Mouse (Mus musculus) CH12.LX (cell line): ENCODE results near the gene P3h3. TPM values are rescaled to one million over a fixed set of nuclear protein-coding genes. Genes with fewer than 3 reads are reported as not detected.
"Not testable (repeated sequence)": the region's sequence is repeated elsewhere in the genome, so short reads cannot be mapped to it uniquely, and the experiment has no call there.

Experiments used
- DNase-seq: peaks from one replicate; pipeline ENCODE4 v3.0.0-alpha.2; 2013; ENCODE audit errors: extremely low read depth
- H3K27ac ChIP-seq: 2 replicates; pipeline ENCODE4 v1.5.1; 2012; ENCODE audit warnings: low read depth, mild to moderate bottlenecking, control low read depth, moderate library complexity; ENCODE audit not compliant: insufficient read depth
- H3K27me3 ChIP-seq: replicated peaks from 2 replicates; pipeline ENCODE3; 2012; ENCODE audit warnings: inconsistent platforms
- H3K36me3 ChIP-seq, 2 experiments: replicated peaks in 1 of 2; 2 replicates each; pipeline versions ENCODE3 to v1.6.1; 2012; ENCODE audit warnings: inconsistent platforms in 1 of 2, low read length in 1 of 2, mild to moderate bottlenecking in 1 of 2, mixed read lengths in 1 of 2, moderate library complexity in 1 of 2; ENCODE audit not compliant: control insufficient read depth in 1 of 2, insufficient read depth in 1 of 2
- H3K4me1 ChIP-seq, 2 experiments: 2 replicates each; pipeline ENCODE4 v1.6.1; 2012; ENCODE audit warnings: inconsistent platforms in 1 of 2, moderate library complexity in 1 of 2; ENCODE audit not compliant: insufficient read depth in 2 of 2, control insufficient read depth in 1 of 2
- H3K4me2 ChIP-seq: 2 replicates; pipeline ENCODE4 v1.6.1; 2012; ENCODE audit warnings: low read depth, mild to moderate bottlenecking, control low read depth; ENCODE audit not compliant: poor library complexity, insufficient read depth, severe bottlenecking
- H3K4me3 ChIP-seq, 3 experiments: fragments of 150-350 bp in 1 of 3; sonication (generic) in 1 of 3; replicated peaks in 1 of 3; 2 replicates each; pipeline versions ENCODE3 to v1.5.1; 2011 to 2012; ENCODE audit warnings: low read depth in 2 of 3, low read length in 2 of 3, mild to moderate bottlenecking in 2 of 3, moderate library complexity in 2 of 3, control low read depth in 1 of 3, improper control_type of control experiment in 1 of 3, inconsistent platforms in 1 of 3, mixed read lengths in 1 of 3; ENCODE audit not compliant: poor library complexity in 1 of 3
- H3K79me2 ChIP-seq: replicated peaks from 2 replicates; pipeline ENCODE4 v1.6.1; 2012; ENCODE audit warnings: mild to moderate bottlenecking, moderate library complexity; ENCODE audit not compliant: control insufficient read depth, poor library complexity, insufficient read depth, severe bottlenecking; ENCODE audit errors: extremely low read depth
- H3K9ac ChIP-seq: 2 replicates; pipeline ENCODE4 v1.6.1; 2012; ENCODE audit warnings: low read depth, mild to moderate bottlenecking, control low read depth, moderate library complexity; ENCODE audit not compliant: insufficient read depth
- H3K9me3 ChIP-seq: replicated peaks from 2 replicates; pipeline ENCODE3; 2012; ENCODE audit warnings: low read length, inconsistent platforms, mixed read lengths
- BHLHE40 ChIP-seq: IDR thresholded peaks from 2 replicates; pipeline ENCODE4 v1.6.1; 2011; ENCODE audit warnings: mild to moderate bottlenecking, low read depth, low read length, improper control_type of control experiment
- CHD1 ChIP-seq: IDR thresholded peaks from 2 replicates; pipeline ENCODE4 v1.6.1; 2012; ENCODE audit warnings: low read depth, low read length, improper control_type of control experiment, inconsistent platforms
- CHD2 ChIP-seq: IDR thresholded peaks from 2 replicates; pipeline ENCODE4 v1.6.1; 2011; ENCODE audit warnings: low read length, improper control_type of control experiment
- E2F4 ChIP-seq: IDR thresholded peaks from 2 replicates; pipeline ENCODE4 v1.6.1; 2011; ENCODE audit warnings: low read depth, low read length, improper control_type of control experiment; ENCODE audit not compliant: insufficient replicate concordance
- EP300 ChIP-seq: IDR thresholded peaks from 2 replicates; pipeline ENCODE4 v1.6.1; 2011; ENCODE audit warnings: low read length, improper control_type of control experiment
- ETS1 ChIP-seq: conservative IDR thresholded peaks from 2 replicates; pipeline ENCODE4 v1.6.1; 2012; ENCODE audit warnings: low read depth, mild to moderate bottlenecking, inconsistent platforms, low read length, improper control_type of control experiment, moderate library complexity
- HCFC1 ChIP-seq: IDR thresholded peaks from 2 replicates; pipeline ENCODE4 v1.6.1; 2012; ENCODE audit warnings: low read depth, mild to moderate bottlenecking, inconsistent platforms, low read length, improper control_type of control experiment
- IRF4 ChIP-seq: IDR thresholded peaks from 2 replicates; pipeline ENCODE4 v1.6.1; 2014; ENCODE audit warnings: low read depth, mild to moderate bottlenecking, inconsistent platforms, low read length, improper control_type of control experiment
- JUN ChIP-seq: IDR thresholded peaks from 2 replicates; pipeline ENCODE4 v1.6.1; 2011; ENCODE audit warnings: low read depth, mild to moderate bottlenecking, low read length, improper control_type of control experiment, moderate library complexity; ENCODE audit not compliant: insufficient read depth
- JUND ChIP-seq: conservative IDR thresholded peaks from 2 replicates; pipeline ENCODE4 v1.6.1; 2011; ENCODE audit warnings: low read depth, low read length, improper control_type of control experiment
- KAT2A ChIP-seq: IDR thresholded peaks from 2 replicates; pipeline ENCODE4 v1.6.1; 2012; ENCODE audit warnings: low read length, improper control_type of control experiment, inconsistent platforms; ENCODE audit not compliant: insufficient replicate concordance
- MAFK ChIP-seq: IDR thresholded peaks from 2 replicates; pipeline ENCODE4 v1.6.1; 2011; ENCODE audit warnings: low read length, improper control_type of control experiment; ENCODE audit not compliant: insufficient replicate concordance
- MAX ChIP-seq: IDR thresholded peaks from 2 replicates; pipeline ENCODE4 v1.6.1; 2011; ENCODE audit warnings: low read length, improper control_type of control experiment
- MAZ ChIP-seq: IDR thresholded peaks from 2 replicates; pipeline ENCODE4 v1.6.1; 2012; ENCODE audit warnings: low read depth, mild to moderate bottlenecking, inconsistent platforms, low read length, improper control_type of control experiment, moderate library complexity
- MEF2A ChIP-seq: IDR thresholded peaks from 2 replicates; pipeline ENCODE4 v1.6.1; 2014; ENCODE audit warnings: low read depth, mild to moderate bottlenecking, inconsistent platforms, low read length, improper control_type of control experiment, borderline replicate concordance
- MXI1 ChIP-seq: IDR thresholded peaks from 2 replicates; pipeline ENCODE4 v1.6.1; 2011; ENCODE audit warnings: mild to moderate bottlenecking, low read depth, low read length, improper control_type of control experiment
- NELFE ChIP-seq: IDR thresholded peaks from 2 replicates; pipeline ENCODE4 v1.6.1; 2011; ENCODE audit warnings: low read depth, low read length, improper control_type of control experiment
- PAX5 ChIP-seq: IDR thresholded peaks from 2 replicates; pipeline ENCODE4 v1.6.1; 2012; ENCODE audit warnings: low read length, inconsistent platforms, mixed read lengths
- RAD21 ChIP-seq: IDR thresholded peaks from 2 replicates; pipeline ENCODE4 v1.6.1; 2011; ENCODE audit warnings: low read depth, mild to moderate bottlenecking, low read length, improper control_type of control experiment, moderate library complexity
- TBP ChIP-seq: conservative IDR thresholded peaks from 2 replicates; pipeline ENCODE4 v1.6.1; 2011; ENCODE audit warnings: low read depth, low read length, improper control_type of control experiment
- TCF12 ChIP-seq: IDR thresholded peaks from 2 replicates; pipeline ENCODE4 v1.6.1; 2014; ENCODE audit warnings: low read depth, mild to moderate bottlenecking, inconsistent platforms, low read length, improper control_type of control experiment
- UBTF ChIP-seq: IDR thresholded peaks from 2 replicates; pipeline ENCODE4 v1.6.1; 2012; ENCODE audit warnings: low read depth, mild to moderate bottlenecking, inconsistent platforms, low read length, improper control_type of control experiment, moderate library complexity
- ZC3H11A ChIP-seq: IDR thresholded peaks from 2 replicates; pipeline ENCODE4 v1.6.1; 2012; ENCODE audit warnings: low read depth, mild to moderate bottlenecking, inconsistent platforms, low read length, improper control_type of control experiment
- ZMIZ1 ChIP-seq: IDR thresholded peaks from 2 replicates; pipeline ENCODE4 v1.6.1; 2012; ENCODE audit warnings: low read depth, mild to moderate bottlenecking, inconsistent platforms, low read length, improper control_type of control experiment
- ZNF384 ChIP-seq: IDR thresholded peaks from 2 replicates; pipeline ENCODE4 v1.6.1; 2012; ENCODE audit warnings: low read depth, low read length, improper control_type of control experiment, inconsistent platforms
- dilution Hi-C: fragments of 300-500 bp; cut with MboI; formaldehyde crosslinking; loops from 2 replicates; pipeline ENCODE4 v1.14.3; 2020; ENCODE audit warnings: low sequenced_read_pairs; ENCODE audit not compliant: extremely low pct_unique_long_range_greater_than_20kb, extremely low pct_ligation_motif_present
- in situ Hi-C: fragments of 300-500 bp; cut with MboI; formaldehyde crosslinking; loops from 3 replicates; pipeline ENCODE4 v1.14.3; 2019; ENCODE audit warnings: low sequenced_read_pairs, low pct_ligation_motif_present, low pct_unique_long_range_greater_than_20kb, mixed read lengths
- polyA plus RNA-seq: library from polyadenylated mRNA; unstranded; fragments of >175 nt; gene quantifications from 2 replicates; pipeline ENCODE4 v1.2.1, GENCODE M21; 2012; ENCODE audit warnings: low read depth; ENCODE audit not compliant: insufficient read length
- total RNA-seq, 2 experiments: library from RNA; depleted of rRNA; stranded (reverse); fragments of 300-350 nt in 1 of 2; fragments of >200 nt in 1 of 2; gene quantifications; 2 replicates each; pipeline ENCODE4 v1.2.3; 2012 to 2014

P3h3 gene
- total and polyA plus RNA-seq, 3 experiments: 0.31 to 0.34 TPM; not detected in 1

GRCm38 (mm10) chr6:124811701-124812560 lies 45.6 kb downstream of the P3h3 start:
- Histone ChIP-seq H3K4me2 (peak overlapping the region; percentile 68), H3K79me2 (peaks cover 23% of the 10 kb centered on the region), H3K4me1 (peaks cover 5 to 38% of the 10 kb centered on the region in 2 experiments), H3K27ac (no peak overlapping the region), H3K27me3 (no peaks in the 10 kb centered on the region), H3K36me3 (peaks cover 43 to 78% of the 10 kb centered on the region in 2 experiments), H3K4me3 (peak overlapping the region; percentile 73 to 97 (median 82)), H3K9me3 (no peaks in the 10 kb centered on the region), H3K9ac (peak overlapping the region; percentile 95)
- no peak for DNase-seq
- no peak for TF ChIP-seq CHD1
- TF ChIP-seq MAX: no peak
- no peak for TF ChIP-seq IRF4
- TF ChIP-seq MAZ: no peak
- TF ChIP-seq NELFE: no peak
- no peak for TF ChIP-seq UBTF
- no peak for TF ChIP-seq MXI1
- in situ Hi-C loops: no loop called here
- dilution Hi-C loops: no loop called here

DNA sequence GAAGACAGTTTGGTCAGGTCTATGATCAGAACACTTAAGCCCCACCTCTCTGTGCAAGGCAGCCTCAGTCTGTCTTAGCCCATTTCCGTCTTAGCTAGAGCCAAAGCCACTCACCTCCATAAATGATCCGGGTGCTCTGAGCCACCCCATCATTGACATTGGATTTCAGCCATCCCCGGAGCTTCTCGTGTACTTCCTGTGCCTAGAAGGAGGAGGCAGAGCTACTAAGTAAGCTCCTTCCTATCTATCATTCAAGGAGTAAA lies 46.2 kb downstream of the P3h3 start:
- Histone ChIP-seq H3K27ac (no peak overlapping the region), H3K4me3 (no peak overlapping the region), H3K4me2 (no peak overlapping the region), H3K9me3 (no peaks in the 10 kb centered on the region), H3K9ac (no peak overlapping the region), H3K27me3 (no peaks in the 10 kb centered on the region), H3K4me1 (peaks cover 5 to 43% of the 10 kb centered on the region in 2 experiments)
- in situ Hi-C loops (no loop called here), dilution Hi-C loops (no loop called here)
- TF ChIP-seq JUND (no peak), EP300 (no peak), MAFK (no peak), MAX (no peak), ZNF384 (no peak), HCFC1 (no peak), PAX5 (no peak), JUN (no peak), TBP (no peak), BHLHE40 (no peak), ZMIZ1 (no peak), E2F4 (no peak), KAT2A (no peak), RAD21 (no peak), ZC3H11A (no peak), CHD2 (no peak), MEF2A (no peak), ETS1 (no peak), TCF12 (no peak)
- TF ChIP-seq, all 38 proteins: peak for 0
- Histone ChIP-seq H3K79me2 (peaks cover 23% of the 10 kb centered on the region), H3K36me3 (peaks cover 37 to 72% of the 10 kb centered on the region in 2 experiments)
- DNase-seq: no peak

DNA sequence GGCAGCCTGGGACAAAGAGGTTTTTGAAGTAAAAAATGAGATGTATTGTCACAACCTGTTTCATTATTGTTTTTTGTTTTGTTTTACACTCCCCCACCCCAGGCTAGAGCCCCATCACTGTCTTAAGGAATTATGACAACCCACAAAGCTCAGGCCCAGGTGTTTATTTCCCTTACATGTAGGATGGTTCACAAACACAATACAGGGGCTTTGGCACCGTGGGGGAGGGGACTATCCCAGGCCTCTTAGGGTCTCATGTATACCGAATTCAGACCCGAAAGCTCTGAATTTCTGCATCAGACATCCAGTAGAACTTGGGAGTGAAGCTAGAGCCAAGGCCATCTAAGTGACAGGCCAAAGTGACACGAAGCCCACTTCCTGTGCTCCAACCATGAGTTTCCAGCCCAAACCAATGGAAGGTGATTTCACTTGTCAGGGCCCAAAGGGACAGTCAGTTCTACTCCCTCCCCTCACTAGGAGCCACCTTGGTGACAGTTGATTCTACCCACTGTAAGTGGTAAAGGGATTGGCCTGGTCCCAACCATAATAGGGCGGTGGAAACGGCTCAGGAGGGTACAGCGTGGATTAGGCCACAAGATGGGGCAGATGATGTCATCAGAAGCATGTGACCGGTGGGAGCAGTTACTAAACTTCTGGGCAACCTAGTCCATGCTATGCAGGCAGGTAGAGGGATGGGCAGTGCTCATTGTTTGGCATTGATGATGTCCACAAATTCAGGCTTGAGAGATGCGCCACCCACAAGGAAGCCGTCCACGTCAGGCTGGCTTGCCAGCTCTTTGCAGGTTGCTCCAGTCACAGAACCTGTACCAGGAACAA lies 46.8 kb downstream of the P3h3 start:
- H3K4me3 ChIP-seq, dilution Hi-C loops, in situ Hi-C loops, H3K27me3 ChIP-seq, H3K9me3 ChIP-seq, H3K9ac ChIP-seq, H3K27ac ChIP-seq, H3K4me2 ChIP-seq, DNase-seq: not testable (repeated sequence)
- Histone ChIP-seq H3K36me3 (peaks cover 32 to 66% of the 10 kb centered on the region in 2 experiments), H3K4me1 (peaks cover 5 to 48% of the 10 kb centered on the region in 2 experiments), H3K79me2 (peaks cover 23% of the 10 kb centered on the region)
